Mouse (Mus musculus) CD4-positive naive resting alpha-beta T cell, adult 76 days (primary cell): ENCODE data around the gene Rbks. TPM values are rescaled to one million over a fixed set of nuclear protein-coding genes. Genes with fewer than 3 reads are reported as not detected.

Experiments used
- total RNA-seq: library from RNA; stranded (reverse); gene quantifications from one replicate; pipeline ENCODE4 v1.2.4, GENCODE M21; 2023

Rbks gene
- total RNA-seq = 9.4 TPM

DNA sequence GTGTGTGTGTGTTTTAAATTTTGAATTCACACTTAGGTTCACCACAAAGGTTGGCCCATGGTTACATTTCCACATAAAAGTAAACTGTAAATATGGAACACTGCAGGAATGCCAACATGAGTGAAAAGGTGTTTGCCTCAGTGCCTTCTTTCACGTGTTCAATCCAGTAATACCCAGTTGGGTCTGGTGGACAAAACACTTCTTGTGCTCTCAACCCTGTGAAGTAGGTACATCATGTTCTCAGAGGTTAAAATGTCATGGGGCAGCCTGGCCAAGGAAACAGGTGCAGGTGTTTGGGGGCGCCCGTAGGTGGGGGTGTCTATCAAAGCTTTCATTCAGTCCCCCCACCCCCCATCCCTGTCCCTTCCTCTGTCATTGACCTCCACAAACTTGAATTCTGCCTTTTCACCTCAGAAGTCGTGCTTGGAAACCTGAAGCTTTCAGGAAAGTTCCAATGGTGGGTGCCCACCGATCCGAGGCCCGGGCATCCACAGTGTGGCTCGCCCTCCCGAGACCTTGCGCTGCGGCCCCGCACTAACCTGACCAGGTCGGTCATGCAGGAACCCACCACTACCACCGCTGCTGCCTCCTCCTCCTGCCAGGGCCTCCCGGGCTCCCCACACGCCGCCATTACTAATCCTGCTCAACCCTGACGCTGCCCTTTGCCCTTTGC, at the start of gene Rbks:
Rbks (minus strand) TSS at position 657 of the 673 bp plus-strand sequence.

DNA sequence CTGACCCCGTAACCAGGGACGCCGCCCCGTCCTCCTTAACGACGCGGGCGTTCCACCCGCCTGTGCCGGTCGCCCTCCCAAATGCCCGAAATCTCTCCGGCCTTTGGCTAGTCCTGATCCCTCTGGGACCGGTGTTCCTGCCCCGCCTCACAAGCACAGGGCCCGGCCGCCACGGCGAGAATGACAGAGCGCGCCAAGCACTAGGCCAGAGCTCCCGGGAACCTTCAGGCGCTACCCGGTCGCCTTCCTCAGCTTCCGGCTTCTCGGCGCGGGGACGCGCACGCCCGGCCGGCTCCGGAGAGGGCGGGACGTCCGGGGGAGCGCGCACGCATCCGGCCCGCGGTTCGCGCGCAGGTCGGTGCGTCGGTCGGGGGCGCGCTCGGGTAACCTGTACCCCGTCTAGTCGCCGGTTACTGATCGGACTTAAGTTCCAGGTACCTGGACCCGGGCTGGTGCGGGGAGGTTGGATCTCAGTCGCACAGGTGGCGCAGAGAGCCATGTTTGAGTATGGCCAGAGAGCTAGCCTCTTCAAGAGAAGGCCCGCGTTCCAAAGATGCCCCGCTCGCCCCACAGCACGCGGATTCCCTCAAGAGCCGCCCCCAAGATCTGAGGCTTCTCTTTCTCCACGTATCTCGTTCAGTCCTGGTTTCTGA, 343 bp upstream of the Rbks start, which contains the start of gene Babam2:
Babam2 (plus strand) TSS at position 41 of the 653 bp plus-strand sequence.

DNA sequence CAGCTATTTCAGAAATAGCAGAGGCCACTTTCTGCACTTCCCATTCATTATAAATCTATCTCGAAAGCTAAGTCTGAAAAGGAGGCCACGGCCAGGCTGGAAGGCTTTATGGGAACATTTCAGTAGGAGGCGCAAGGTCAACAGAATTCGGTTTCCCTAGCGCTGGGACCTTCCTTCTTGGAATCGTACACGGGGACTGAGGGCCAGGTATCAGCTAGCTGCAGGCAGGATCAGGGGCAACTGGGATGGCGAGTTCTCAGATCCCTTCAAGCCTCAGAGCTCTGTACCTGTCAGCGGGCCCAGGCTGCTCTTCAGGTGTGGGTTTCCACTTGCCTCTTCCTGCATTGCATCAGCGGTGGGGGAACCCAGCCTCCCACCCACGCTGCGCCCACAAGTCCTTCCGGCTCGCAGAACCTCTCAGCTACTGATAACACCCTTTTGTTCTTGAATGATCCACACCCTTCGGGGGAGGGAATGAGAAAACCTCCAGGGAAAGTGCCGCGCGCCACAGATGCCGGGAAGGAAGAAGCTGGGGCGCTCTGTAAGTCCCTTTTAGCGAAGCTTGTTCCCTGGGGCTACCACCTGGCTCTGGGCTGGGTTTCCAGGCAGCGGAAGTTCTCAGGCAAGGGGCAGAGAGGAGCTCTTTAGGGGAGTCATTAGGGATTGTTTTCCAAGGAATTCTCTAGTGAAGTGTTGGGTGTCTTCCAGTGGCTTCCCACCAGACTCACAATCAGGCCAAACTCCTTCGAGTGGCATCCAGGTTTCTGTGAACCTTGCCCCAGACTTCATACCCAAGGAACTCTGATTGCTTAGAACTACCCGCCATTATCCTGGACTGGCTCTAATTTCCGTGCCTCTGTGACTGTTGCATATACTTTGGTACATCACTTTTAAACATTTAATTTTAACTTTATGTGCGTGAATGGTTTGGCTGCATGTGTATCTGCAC, 100.7 kb downstream of the Rbks start, which contains the start of gene Mrpl33:
Mrpl33 (plus strand) TSS at position 455 of the 949 bp plus-strand sequence.

Other genes starting within 250 kb of the Rbks start
- 40.9 TPM for gene Zfp512, start 245.2 kb downstream of the Rbks start, total RNA-seq
- 0.21 TPM for gene 4930548H24Rik, start 211.9 kb downstream of the Rbks start, total RNA-seq
- gene Gpn1, start 202.9 kb downstream of the Rbks start, total RNA-seq = 41.3 TPM
- 83.0 TPM for gene Slc4a1ap, start 170.6 kb downstream of the Rbks start, total RNA-seq
- 30.8 TPM for gene Supt7l, start 169.8 kb downstream of the Rbks start, total RNA-seq
- gene Mrpl33, start 100.7 kb downstream of the Rbks start, total RNA-seq = 108 TPM
- 52.1 TPM for gene Babam2, start 57 bp upstream of the Rbks start, total RNA-seq